Mouse (Mus musculus) liver, postnatal 0 days (tissue): ENCODE results near the gene Acad12.
"Not testable (repeated sequence)": the region's sequence is repeated elsewhere in the genome, so short reads cannot be mapped to it uniquely, and the experiment has no call there.

ENCODE experiments used
- CTCF ChIP-seq: sonication (generic); IDR thresholded peaks from 2 replicates; pipeline ENCODE4 v1.5.1; 2016; ENCODE audit warnings: antibody characterized with exemption, low read depth
- EP300 ChIP-seq: IDR thresholded peaks from 2 replicates; pipeline ENCODE4 v1.6.1; 2016; ENCODE audit warnings: antibody characterized with exemption, low read depth, mild to moderate bottlenecking

- TF ChIP-seq CTCF, EP300: not testable (repeated sequence)
These were observed 38.9 kb upstream of the Acad12 start for GRCm38 (mm10) chr5:121657656-121658055.
